Mouse (Mus musculus): ENCODE results near the gene Smc6. TPM values are rescaled to one million over a fixed set of nuclear protein-coding genes. Genes with fewer than 3 reads are reported as not detected.
A peak's percentile ranks its signal among the peaks of the same experiment; 100 is the strongest.

Smc6 gene
- polyA plus RNA-seq, 1 experiment from 2014 or later = 104 TPM

GRCm38 (mm10) chr12:11226529-11227268 is 39.0 kb upstream of the Smc6 start:
- Histone ChIP-seq H3K27ac (ENCODE audit: low read depth, low read length) (no peak overlapping the region), H3K4me3 (ENCODE audit: low read depth, low read length) (no peak overlapping the region), H3K4me1 (ENCODE audit: control insufficient read depth, insufficient read depth, low read length) (no peaks in the 10 kb centered on the region; the same call in 1 of the 2 replicates), H3K4me2 (ENCODE audit: low read length) (no peak overlapping the region), H3K27me3 (replicated peaks; ENCODE audit: control insufficient read depth, insufficient read depth, low read length) (no peaks in the 10 kb centered on the region), H3K36me3 (ENCODE audit: control insufficient read depth, insufficient read depth, low read length) (no peaks in the 10 kb centered on the region), H3K9ac (ENCODE audit: low read length) (no peak overlapping the region), H3K9me3 (replicated peaks; ENCODE audit: control insufficient read depth, low read length) (no peaks in the 10 kb centered on the region)
- WGBS = 83% methylated on average over 5 of the region's 5 CpGs
- no peak for ATAC-seq
- no peak for DNase-seq (ENCODE audit: low spot score)

- no peak overlapping the region for H3K4me3 ChIP-seq (ENCODE audit: low read depth, low read length)
- H3K27me3 ChIP-seq (replicated peaks; ENCODE audit: control insufficient read depth, insufficient read depth, low read length) = no peaks in the 10 kb centered on the region
- DNase-seq (ENCODE audit: low spot score) = no peak
- H3K36me3 ChIP-seq (ENCODE audit: control insufficient read depth, insufficient read depth, low read length) = no peaks in the 10 kb centered on the region
- H3K27ac ChIP-seq (ENCODE audit: low read depth, low read length) = no peak overlapping the region
- no peaks in the 10 kb centered on the region for H3K4me1 ChIP-seq (ENCODE audit: control insufficient read depth, insufficient read depth, low read length)
- no peak for ATAC-seq
- H3K9me3 ChIP-seq (replicated peaks; ENCODE audit: control insufficient read depth, low read length) = no peaks in the 10 kb centered on the region
- 84% methylated on average over 2 of the region's 2 CpGs for WGBS
- H3K9ac ChIP-seq (ENCODE audit: low read length) = no peak overlapping the region
- H3K4me2 ChIP-seq (ENCODE audit: low read length) = no peak overlapping the region
Measured at GRCm38 (mm10) chr12:11230267-11230666, 35.4 kb upstream of the Smc6 start.

DNA sequence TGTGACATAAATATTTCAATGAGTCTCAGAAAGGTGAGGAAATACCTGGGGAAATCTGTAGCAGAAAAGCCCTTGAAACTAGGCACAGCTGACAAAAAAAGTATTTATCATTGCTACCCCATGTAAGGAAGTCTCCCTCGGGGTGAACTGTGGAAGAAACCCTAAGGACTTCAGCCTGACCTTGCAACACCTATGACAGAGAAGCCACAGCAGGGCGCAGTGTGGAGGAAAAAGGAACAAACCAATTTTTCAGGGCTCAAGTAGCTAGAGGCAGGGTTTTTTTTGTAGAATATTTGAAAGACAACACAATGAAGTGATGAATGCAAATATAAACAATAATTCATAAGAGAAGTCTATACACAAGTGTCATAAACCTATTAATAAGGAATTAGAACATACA is 29.7 kb upstream of the Smc6 start:
- Histone ChIP-seq H3K27ac (ENCODE audit: low read depth, low read length) (no peak overlapping the region), H3K9ac (ENCODE audit: low read length) (no peak overlapping the region), H3K36me3 (ENCODE audit: control insufficient read depth, insufficient read depth, low read length) (0 out of 2 replicates have a peak, but pooled peaks cover 2% of the 10 kb centered on the region), H3K4me1 (ENCODE audit: control insufficient read depth, insufficient read depth, low read length) (no peaks in the 10 kb centered on the region), H3K9me3 (replicated peaks; ENCODE audit: control insufficient read depth, low read length) (no peaks in the 10 kb centered on the region), H3K4me3 (ENCODE audit: low read depth, low read length) (no peak overlapping the region), H3K27me3 (replicated peaks; ENCODE audit: control insufficient read depth, insufficient read depth, low read length) (no peaks in the 10 kb centered on the region), H3K4me2 (ENCODE audit: low read length) (no peak overlapping the region)
- ATAC-seq (no peak), DNase-seq (ENCODE audit: low spot score) (no peak)
- 80% methylated on average over 2 of the region's 2 CpGs for WGBS

GRCm38 (mm10) chr12:11247460-11247859 is 18.2 kb upstream of the Smc6 start:
- no peak overlapping the region for H3K27ac ChIP-seq (ENCODE audit: low read depth, low read length)
- no peaks in the 10 kb centered on the region for H3K4me1 ChIP-seq (ENCODE audit: control insufficient read depth, insufficient read depth, low read length)
- ATAC-seq (no peak), DNase-seq (ENCODE audit: low spot score) (no peak)
- no peak overlapping the region for H3K4me2 ChIP-seq (ENCODE audit: low read length)
- H3K9me3 ChIP-seq (replicated peaks; ENCODE audit: control insufficient read depth, low read length) = no peaks in the 10 kb centered on the region
- H3K4me3 ChIP-seq (ENCODE audit: low read depth, low read length) = no peak overlapping the region
- 95% methylated on average over 1 of the region's 1 CpGs for whole genome bisulfite sequencing
- peaks cover 12% of the 10 kb centered on the region for H3K36me3 ChIP-seq (ENCODE audit: control insufficient read depth, insufficient read depth, low read length)
- no peak overlapping the region for H3K9ac ChIP-seq (ENCODE audit: low read length)
- H3K27me3 ChIP-seq (replicated peaks; ENCODE audit: control insufficient read depth, insufficient read depth, low read length) = no peaks in the 10 kb centered on the region

DNA sequence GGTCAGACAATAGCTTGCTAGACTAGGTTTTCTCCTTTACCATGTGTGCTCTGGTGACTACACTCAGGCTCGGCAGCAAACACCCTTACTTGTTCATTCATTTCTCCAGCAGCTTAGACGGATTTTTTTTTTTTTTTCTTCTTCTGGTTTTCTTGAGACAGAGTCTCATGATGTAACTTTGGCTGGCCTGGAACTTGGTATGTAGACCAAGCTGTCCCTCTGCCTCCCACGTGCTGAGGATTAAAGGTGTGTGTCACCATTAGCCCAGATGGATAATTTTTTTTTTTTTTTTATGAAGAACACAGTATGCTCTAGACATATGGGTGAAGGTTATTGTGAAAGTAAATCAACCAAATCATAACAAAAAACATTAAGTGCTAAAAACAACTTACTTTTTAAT is 15.4 kb upstream of the Smc6 start:
- Histone ChIP-seq H3K4me3 (ENCODE audit: low read depth, low read length) (no peak overlapping the region), H3K4me2 (ENCODE audit: low read length) (no peak overlapping the region), H3K27me3 (replicated peaks; ENCODE audit: control insufficient read depth, insufficient read depth, low read length) (no peaks in the 10 kb centered on the region), H3K9ac (ENCODE audit: low read length) (no peak overlapping the region), H3K27ac (ENCODE audit: low read depth, low read length) (no peak overlapping the region), H3K4me1 (ENCODE audit: control insufficient read depth, insufficient read depth, low read length) (no peaks in the 10 kb centered on the region), H3K9me3 (replicated peaks; ENCODE audit: control insufficient read depth, low read length) (no peaks in the 10 kb centered on the region), H3K36me3 (ENCODE audit: control insufficient read depth, insufficient read depth, low read length) (peaks cover 7% of the 10 kb centered on the region)
- DNase-seq (ENCODE audit: low spot score) (no peak), ATAC-seq (no peak)
- 77% methylated on average over 3 of the region's 3 CpGs for WGBS

- ATAC-seq (no peak), DNase-seq (ENCODE audit: low spot score) (no peak)
- Histone ChIP-seq H3K4me2 (ENCODE audit: low read length) (peak overlapping the region; percentile 73), H3K9ac (ENCODE audit: low read length) (peak overlapping the region; percentile 88), H3K27me3 (replicated peaks; ENCODE audit: control insufficient read depth, insufficient read depth, low read length) (no peaks in the 10 kb centered on the region), H3K4me3 (ENCODE audit: low read depth, low read length) (peak overlapping the region; percentile 89), H3K4me1 (ENCODE audit: control insufficient read depth, insufficient read depth, low read length) (peaks cover 13% of the 10 kb centered on the region; the same call in 1 of the 2 replicates), H3K36me3 (ENCODE audit: control insufficient read depth, insufficient read depth, low read length) (no peaks in the 10 kb centered on the region), H3K27ac (ENCODE audit: low read depth, low read length) (no peak overlapping the region), H3K9me3 (replicated peaks; ENCODE audit: control insufficient read depth, low read length) (no peaks in the 10 kb centered on the region)
- WGBS = 5% methylated on average over 13 of the region's 13 CpGs
Measured at GRCm38 (mm10) chr12:11264895-11265294, 791 bp upstream of the Smc6 start.

- peak overlapping the region; percentile 70 for H3K4me2 ChIP-seq (ENCODE audit: low read length)
- H3K9me3 ChIP-seq (replicated peaks; ENCODE audit: control insufficient read depth, low read length) = no peaks in the 10 kb centered on the region
- WGBS = 1% methylated on average over 34 of the region's 51 CpGs
- DNase-seq (ENCODE audit: low spot score) = peak; percentile 41
- peak overlapping the region; percentile 89 for H3K4me3 ChIP-seq (ENCODE audit: low read depth, low read length)
- H3K27ac ChIP-seq (ENCODE audit: low read depth, low read length) = peak overlapping the region; percentile 87
- H3K27me3 ChIP-seq (replicated peaks; ENCODE audit: control insufficient read depth, insufficient read depth, low read length) = no peaks in the 10 kb centered on the region
- peak; percentile 59 for ATAC-seq
- no peaks in the 10 kb centered on the region for H3K36me3 ChIP-seq (ENCODE audit: control insufficient read depth, insufficient read depth, low read length)
- H3K9ac ChIP-seq (ENCODE audit: low read length) = peak overlapping the region; percentile 88
- H3K4me1 ChIP-seq (ENCODE audit: control insufficient read depth, insufficient read depth, low read length) = peaks cover 13% of the 10 kb centered on the region; the same call in 1 of the 2 replicates
Measured at GRCm38 (mm10) chr12:11266282-11266985, 748 bp downstream of the Smc6 start.

DNA sequence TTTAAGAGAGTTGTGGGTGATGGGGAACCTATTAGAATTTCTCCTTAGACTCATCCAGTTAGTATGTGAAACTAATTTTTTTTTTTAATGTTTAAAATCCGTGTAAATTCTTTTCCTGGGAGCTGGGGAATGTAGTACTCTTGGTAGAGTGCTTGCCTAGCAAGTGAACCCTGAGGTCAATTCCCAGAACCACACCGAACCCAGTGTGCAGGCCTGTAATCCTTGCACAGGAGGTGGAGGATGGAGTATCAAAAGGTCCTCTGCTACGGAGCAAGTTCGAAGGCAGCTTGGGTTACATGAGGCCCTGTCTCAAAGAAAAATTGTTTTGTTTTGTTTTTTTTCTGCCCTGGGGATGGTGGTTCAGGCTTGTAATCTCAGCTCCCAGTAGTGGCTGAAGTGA is 1.3 kb downstream of the Smc6 start:
- 2% methylated on average over 4 of the region's 4 CpGs for WGBS
- H3K4me2 ChIP-seq (ENCODE audit: low read length) = peak overlapping the region; percentile 70
- peak overlapping the region; percentile 88 for H3K9ac ChIP-seq (ENCODE audit: low read length)
- no peaks in the 10 kb centered on the region for H3K9me3 ChIP-seq (replicated peaks; ENCODE audit: control insufficient read depth, low read length)
- peaks cover 13% of the 10 kb centered on the region; the same call in 1 of the 2 replicates for H3K4me1 ChIP-seq (ENCODE audit: control insufficient read depth, insufficient read depth, low read length)
- H3K4me3 ChIP-seq (ENCODE audit: low read depth, low read length) = peak overlapping the region; percentile 89
- H3K27ac ChIP-seq (ENCODE audit: low read depth, low read length) = no peak overlapping the region
- no peaks in the 10 kb centered on the region for H3K27me3 ChIP-seq (replicated peaks; ENCODE audit: control insufficient read depth, insufficient read depth, low read length)
- DNase-seq (ENCODE audit: low spot score) = peak; percentile 2
- no peaks in the 10 kb centered on the region for H3K36me3 ChIP-seq (ENCODE audit: control insufficient read depth, insufficient read depth, low read length)
- no peak for ATAC-seq

GRCm38 (mm10) chr12:11272568-11272967 is 6.9 kb downstream of the Smc6 start:
- no peak overlapping the region for H3K27ac ChIP-seq (ENCODE audit: low read depth, low read length)
- H3K4me2 ChIP-seq (ENCODE audit: low read length) = no peak overlapping the region
- H3K9ac ChIP-seq (ENCODE audit: low read length) = no peak overlapping the region
- no peaks in the 10 kb centered on the region for H3K27me3 ChIP-seq (replicated peaks; ENCODE audit: control insufficient read depth, insufficient read depth, low read length)
- no peaks in the 10 kb centered on the region for H3K9me3 ChIP-seq (replicated peaks; ENCODE audit: control insufficient read depth, low read length)
- 0 out of 2 replicates have a peak, but pooled peaks cover 6% of the 10 kb centered on the region for H3K4me1 ChIP-seq (ENCODE audit: control insufficient read depth, insufficient read depth, low read length)
- H3K4me3 ChIP-seq (ENCODE audit: low read depth, low read length) = no peak overlapping the region
- DNase-seq (ENCODE audit: low spot score) (no peak), ATAC-seq (no peak)
- WGBS = 96% methylated on average over 4 of the region's 4 CpGs
- peaks cover 22% of the 10 kb centered on the region for H3K36me3 ChIP-seq (ENCODE audit: control insufficient read depth, insufficient read depth, low read length)
